Mouse (Mus musculus) adrenal gland, adult (tissue): ENCODE results near the gene Trim38.

Experiments
- DNase-seq, 2 experiments: peaks; one replicate each; pipeline ENCODE4 v3.0.0; 2022 to 2023; ENCODE audit warnings: low spot score in 1 of 2; ENCODE audit not compliant: inconsistent age in 2 of 2

Gene Trim38

DNA sequence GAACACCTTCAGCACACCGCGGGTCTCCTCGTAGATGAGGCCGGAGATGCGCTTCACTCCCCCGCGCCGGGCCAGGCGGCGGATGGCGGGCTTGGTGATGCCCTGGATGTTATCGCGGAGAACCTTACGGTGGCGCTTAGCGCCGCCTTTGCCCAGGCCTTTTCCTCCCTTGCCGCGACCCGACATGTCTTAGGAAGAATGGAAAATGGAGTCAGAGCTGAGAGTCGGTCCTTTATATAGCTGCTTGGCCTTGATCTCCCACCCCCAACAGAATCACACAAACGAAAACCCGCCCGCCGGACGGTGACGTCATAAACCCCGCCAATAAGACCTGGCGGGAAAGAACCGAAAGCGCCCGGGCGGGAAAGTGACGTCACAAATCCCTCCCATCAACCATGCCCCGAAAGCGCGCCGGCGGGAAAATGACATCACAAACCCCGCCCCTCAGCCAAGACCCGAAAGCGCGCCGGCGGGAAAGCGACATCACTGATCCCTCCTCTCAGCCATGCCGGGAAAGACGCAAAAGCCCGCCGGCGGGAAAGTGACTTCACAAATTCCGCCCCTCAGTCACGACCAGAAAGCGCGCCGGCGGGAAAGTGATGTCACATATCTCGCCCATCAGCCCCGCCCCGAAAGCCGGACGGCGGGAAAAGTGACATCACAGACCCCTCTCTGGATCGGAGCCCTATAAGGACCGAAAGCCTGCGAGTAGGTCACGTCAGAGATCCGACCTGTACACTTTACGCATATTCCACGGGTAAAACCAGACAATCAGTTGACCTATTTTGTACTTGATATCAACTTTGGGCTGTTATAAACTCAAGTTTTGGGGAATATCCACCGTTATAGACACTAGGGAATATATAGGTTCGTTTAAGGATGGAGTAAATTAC lies 8.5 kb upstream of the Trim38 start, which contains the start of gene Hist1h4a:
Hist1h4a (minus strand) TSS at position 259 of the 893 bp plus-strand sequence.
- DNase-seq, result peak; percentile 98 to 99

DNA sequence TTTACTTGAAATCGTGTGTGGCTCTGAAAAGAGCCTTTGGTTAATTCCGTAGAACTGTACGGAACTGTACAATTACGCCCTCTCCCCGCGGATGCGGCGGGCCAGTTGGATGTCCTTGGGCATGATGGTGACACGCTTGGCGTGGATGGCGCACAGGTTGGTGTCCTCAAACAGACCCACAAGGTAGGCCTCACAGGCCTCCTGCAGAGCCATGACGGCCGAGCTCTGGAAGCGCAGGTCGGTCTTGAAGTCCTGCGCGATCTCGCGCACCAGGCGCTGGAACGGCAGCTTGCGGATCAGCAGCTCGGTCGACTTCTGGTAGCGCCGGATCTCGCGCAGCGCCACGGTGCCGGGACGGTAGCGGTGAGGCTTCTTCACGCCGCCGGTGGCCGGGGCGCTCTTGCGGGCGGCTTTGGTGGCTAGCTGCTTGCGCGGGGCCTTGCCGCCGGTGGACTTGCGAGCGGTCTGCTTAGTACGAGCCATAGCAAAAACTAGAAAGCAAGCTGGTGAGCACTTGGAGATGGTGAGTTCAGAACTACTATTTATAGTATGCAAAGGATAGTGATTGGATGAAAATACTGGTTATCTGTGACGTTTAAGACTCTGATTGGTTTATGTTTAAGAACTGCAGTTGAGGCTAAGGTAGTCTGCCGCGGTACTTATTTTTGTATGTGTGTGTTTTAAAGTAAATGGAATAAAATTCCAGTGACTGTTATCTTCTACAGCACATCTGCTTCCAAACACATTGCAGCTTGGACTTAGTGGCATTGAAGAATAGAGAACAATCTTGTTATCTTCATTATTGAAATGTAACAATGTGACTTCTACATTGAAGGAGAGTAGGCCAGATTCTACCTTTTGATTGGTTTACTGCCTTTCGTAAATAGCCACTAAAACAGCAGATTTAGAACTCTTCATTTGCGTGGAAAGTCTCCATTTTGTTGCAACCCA lies 7.6 kb upstream of the Trim38 start, which contains the start of gene Hist1h3a:
Hist1h3a (minus strand) TSS at position 516 of the 951 bp plus-strand sequence.
- peak; percentile 73 to 94 for DNase-seq

DNA sequence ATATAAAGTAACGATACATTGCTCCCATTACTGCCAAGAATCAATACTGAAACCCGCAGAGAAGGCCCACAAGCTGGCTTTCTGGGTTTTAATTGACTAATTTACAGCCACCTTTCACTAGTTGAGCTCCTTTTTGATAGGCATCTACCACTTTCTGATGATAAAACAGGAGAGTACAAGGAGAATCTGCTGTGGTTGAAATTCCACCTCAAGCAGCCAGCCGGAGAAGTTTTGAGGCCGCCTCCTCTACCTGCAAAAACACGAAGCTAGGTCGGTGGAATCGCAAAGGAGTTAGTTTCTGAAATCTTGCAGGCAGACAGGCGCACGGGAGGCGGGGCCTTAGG lies 6.5 kb upstream of the Trim38 start:
- no peak for DNase-seq

DNA sequence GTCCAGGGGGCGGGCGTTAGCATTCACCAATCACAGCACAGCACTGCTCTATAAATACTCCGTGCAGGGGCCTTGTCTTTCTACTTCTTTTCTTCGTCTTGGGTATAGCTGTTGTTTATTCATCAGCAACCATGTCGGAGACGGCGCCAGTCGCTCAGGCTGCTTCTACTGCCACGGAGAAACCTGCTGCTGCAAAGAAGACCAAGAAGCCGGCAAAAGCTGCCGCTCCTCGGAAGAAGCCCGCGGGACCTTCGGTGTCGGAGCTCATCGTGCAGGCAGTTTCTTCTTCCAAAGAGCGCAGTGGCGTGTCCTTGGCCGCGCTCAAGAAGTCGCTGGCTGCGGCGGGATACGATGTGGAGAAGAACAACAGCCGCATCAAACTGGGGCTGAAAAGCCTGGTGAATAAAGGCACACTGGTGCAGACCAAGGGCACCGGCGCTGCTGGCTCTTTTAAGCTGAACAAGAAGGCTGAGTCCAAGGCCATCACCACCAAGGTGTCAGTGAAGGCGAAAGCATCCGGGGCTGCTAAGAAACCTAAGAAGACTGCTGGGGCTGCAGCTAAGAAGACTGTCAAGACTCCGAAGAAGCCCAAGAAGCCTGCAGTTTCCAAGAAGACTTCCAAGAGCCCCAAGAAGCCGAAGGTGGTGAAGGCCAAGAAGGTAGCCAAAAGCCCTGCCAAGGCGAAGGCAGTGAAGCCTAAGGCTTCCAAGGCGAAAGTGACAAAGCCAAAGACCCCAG lies 6.0 kb upstream of the Trim38 start, which contains the start of gene Hist1h1a:
Hist1h1a (plus strand) TSS at position 81 of the 738 bp plus-strand sequence.
- peak; percentile 86 to 95 for DNase-seq

DNA sequence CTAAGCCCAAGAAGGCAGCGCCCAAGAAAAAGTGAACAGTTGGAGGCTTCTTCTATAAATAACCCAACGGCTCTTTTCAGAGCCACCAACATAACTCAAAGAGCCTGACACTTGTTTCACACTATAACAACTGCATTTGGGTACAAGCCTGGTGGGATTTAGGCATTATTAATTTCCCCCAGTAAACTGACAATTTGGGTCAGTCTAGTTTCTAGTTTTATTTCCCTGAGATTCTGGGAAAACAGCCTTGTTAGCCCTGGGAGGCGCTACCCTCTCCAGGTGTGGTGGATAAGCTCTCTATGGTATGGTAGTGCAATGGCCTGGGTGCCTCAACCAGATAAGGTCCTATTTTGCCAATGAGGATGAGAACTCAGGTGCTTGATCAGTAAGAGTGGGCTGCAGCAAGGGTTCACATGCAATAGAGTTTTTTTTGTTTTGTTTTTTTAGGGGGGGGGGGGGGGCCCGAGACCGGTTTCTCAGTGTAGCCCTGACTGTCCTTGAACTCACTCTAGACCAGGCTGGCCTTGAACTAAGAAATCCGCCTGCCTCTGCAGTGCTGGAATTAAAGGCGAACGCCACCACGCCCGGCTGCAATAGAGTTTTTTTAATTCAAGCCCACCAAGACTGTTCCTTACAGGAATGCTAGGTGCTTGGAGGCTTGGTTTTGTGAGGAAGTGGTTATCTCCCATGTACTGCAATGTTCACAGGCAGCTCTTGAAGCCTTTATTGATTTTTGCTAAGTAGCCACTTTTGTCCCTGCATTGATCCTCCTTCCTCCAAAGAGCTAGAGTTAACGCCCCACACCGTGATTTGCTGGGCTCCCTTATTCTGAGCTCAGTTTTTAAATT lies 5.2 kb upstream of the Trim38 start:
- no peak for DNase-seq

DNA sequence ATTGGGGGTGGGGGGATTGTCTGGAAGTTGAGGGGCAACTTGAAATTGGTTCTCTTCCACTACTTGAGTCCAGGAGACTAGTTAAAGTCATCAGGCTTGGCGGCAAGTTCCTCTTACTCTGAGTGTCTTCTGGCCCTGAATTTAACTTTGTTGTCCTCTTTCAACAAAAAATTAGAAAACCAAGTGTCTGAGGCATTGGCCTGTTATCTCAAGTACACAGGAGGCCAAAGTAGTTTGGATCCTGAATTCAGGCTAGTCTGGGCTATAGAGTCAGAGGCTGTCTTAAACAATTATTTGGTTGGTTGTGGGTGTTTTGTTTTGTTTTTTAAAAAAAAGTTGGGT lies 4.6 kb upstream of the Trim38 start:
- DNase-seq, result no peak

DNA sequence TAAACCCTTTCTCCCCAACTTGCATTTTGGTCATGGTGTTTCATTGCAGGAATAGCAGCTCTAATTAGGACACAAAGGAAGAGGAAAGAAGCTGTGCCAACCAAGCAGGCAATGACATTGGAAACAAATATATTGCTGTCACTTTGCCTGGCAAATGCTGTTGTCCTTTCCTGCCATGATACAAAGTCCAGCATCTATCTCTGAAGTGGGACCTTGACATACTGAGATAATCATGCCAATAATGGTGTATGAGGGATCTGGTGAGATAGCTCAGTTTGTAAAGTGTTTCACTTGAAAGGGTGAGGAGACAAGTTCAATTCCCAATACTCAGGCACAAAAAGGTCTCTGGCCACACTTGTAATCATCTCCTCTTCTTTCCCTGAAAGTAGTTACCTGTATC lies 2.9 kb upstream of the Trim38 start:
- peak in 1 of 2 experiments; percentile 80 for DNase-seq

DNA sequence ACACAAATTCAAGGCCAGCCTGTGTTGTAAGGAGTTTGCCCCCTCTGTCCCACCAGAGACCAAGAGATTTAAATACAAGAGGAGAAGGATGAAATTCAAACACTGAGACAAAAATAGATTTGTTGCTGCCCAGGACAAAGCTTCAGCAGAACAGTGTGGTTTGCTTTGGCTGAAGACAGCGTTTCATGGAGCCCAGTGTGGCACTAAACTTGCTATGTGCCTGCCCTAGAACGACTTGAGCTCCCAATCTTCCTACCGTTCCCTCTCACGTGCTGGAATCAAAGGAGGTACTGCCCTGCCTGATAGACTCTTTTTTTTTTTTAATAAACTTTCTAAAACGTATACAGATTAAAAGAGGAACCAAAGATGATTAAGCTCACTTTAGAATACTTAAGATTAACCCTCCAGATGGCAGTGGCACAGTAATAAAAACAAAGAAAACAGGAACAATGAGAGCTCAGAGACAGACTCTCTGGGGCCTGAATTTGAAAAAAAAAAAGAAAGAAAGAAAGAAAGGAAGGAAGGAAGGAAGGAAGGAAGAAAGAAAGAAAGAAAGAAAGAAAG lies 797 bp upstream of the Trim38 start:
- no peak for DNase-seq

DNA sequence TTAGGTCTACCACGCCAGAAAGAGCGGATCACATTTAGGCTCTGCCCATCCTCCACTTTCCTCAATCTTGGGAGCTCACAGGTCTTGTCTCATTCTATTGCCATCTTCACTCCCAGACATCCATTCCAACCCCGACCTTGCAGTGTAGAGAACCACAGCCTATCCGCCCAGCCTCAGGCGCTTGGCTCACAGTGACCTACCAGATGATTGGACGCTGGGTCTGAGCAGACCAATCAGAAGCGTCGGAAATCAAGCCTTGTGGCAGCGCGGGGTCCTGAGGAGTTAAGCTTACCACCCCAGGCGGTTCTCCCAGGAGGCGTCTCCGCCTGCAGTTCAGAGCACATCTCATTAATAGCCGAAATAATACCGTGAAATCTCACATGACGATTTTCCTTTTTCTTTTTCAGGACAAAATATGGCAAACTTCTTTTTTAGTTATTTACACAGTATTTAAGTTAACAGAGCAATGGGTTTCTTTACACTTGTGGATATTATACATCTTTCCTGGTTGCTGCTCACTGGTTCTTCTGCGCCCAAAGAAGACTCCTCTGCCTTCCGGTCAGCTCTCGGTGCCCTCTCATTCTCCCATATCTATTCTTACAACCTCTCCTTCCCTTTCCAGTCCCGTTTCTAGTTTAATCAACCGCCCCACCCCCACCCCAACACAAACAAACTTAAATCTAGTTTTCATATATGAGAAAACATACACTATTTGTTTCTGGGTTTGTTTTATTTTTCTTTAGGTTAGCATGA lies 3.0 kb downstream of the Trim38 start:
- peak in 1 of 2 experiments; percentile 53 for DNase-seq

DNA sequence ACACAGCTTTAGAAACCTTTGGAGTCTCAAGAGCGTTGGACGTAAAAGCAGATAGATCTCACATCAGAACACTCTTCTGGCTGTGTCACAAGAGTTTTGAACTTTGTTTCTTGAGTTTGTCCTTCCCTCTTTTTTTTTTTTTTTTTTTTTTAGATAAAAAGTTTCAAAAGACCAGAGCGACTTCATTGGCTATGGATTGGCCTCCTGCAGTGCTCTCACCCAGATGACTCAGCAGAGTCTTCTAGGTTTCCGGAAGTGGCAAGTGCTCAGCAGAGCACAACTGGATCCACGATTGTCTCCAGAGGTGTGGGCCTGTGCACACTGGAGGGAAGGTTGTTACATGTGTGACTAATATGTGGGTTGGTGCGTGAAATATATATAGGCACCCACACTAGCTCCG lies 8.6 kb downstream of the Trim38 start:
- no peak for DNase-seq

DNA sequence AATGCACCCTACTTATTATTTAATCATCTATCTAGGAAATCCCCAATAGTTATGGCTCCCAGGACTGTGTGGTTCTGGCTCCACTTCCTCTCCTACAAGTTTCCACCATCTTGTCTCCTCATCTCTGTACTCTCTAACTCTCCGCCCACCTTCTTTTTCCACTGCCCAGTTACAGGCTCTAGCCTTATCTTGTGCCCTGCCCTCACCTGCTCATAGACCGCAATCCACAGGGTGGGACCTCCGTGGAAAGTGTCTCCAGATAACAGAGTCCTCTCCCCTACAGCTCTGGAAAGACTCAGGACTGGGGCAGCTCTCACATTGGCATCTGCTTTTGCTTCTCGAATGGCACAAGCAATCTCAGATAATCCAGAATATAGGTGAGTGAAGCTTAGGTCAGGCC lies 9.3 kb downstream of the Trim38 start:
- no peak for DNase-seq

DNA sequence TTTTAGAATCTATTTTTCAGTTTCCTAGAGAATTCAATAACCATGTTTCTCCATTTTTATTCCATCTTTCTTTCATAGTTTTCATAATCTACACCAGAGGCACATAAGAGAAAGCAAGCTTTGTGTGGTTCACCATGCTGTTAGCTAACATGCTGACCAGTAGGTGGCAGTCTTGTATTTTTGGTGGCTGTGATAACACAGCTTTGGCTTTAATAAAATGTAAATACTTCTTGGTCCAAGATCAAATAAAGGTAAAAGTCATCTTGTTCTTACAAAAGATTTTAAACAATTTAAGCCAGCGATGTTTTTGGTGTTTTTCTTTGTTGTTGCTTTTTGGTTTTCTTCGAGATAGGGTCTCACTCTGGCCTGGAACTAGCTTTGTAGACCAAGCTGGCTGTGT lies 22.8 kb downstream of the Trim38 start:
- peak; percentile 31 to 78 for DNase-seq

DNA sequence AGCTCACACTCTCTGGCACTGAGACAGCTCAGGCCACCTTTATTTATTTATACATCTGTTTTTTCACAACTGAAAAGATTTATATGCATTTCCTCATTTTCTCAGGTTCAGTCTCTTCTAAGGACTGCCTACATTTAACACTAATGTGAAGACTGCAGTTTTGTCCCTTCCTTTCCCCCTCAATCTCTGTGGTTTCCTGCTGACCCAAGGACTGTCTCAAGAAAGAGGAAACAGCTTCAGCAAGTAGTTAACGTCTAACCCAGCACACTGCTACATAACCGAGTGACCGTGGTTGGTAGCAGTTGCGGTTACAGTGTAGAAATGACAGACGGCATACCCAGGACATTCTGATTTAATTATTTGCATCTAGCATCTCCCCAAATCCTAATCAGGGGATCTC lies 29.7 kb downstream of the Trim38 start:
- DNase-seq, result no peak

DNA sequence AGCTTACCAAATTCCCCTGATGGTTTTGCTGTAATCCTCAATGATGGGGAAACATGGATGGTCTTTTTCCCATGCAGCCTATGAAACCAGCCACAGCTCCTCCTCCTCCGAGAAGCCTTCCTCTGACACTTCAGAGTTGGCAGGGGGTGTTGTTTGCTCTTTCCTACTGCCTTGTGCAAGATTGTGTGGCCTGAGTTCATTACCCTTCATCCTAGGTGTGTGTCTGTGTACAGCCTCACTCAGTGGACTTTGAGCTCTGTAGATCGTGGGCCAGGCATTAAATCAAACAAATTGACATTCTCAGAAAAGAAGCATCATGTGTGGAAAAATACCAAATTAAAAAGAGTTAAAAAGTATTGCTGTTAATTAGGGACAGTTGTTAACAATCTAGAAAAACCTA lies 34.8 kb downstream of the Trim38 start:
- no peak for DNase-seq

DNA sequence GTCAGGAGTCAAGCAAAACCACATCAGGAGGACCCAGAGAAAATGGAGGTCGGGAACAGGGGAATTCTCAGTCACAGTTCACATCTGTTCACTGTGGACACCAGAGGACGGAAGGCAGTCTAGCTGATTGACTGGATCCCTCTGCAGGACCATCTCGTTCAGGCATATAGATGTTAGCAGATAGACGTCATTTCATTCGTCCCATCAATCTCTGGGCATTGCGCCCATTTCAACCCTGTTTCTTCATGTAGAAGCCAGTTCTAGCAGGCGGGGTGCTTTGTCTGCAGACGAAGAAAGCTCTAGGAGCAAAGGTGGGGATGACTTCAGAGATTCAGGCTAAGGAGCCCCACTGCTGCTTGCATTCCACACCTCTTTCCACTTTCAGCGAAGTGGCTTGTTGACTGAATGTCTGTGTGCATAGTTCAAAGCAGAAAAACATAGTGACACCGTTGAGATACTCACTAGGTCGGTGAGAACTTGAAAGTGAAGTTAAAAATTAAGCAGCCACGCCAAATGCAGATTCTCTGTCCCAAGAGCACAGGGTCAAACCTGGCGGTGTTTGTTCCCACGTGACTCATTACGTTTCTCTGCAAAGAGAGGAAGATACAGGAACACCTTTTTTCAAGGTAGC lies 36.8 kb downstream of the Trim38 start, which contains the start of gene Slc17a2:
Slc17a2 (plus strand) TSS at position 572 of the 631 bp plus-strand sequence.
- DNase-seq, result no peak

DNA sequence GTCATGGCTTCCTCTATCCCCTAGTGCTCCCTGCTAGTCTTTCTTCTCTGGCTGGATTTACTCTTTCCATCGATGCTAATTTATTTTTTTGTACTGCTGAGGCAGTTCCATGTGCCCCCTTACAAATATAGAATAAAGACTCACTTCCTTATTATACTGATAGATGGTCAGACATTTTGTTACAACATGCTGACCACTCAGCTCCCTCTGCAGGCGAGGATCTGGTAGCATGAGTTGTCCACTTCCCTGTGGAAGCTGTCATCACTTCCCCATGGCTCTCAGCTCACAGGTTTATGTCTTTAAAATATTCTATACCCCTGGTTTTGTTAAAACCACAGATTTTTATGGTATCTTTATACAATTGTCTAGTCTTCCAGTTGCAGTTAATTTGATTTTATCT lies 46.4 kb downstream of the Trim38 start:
- peak in 1 of 2 experiments; percentile 33 for DNase-seq

DNA sequence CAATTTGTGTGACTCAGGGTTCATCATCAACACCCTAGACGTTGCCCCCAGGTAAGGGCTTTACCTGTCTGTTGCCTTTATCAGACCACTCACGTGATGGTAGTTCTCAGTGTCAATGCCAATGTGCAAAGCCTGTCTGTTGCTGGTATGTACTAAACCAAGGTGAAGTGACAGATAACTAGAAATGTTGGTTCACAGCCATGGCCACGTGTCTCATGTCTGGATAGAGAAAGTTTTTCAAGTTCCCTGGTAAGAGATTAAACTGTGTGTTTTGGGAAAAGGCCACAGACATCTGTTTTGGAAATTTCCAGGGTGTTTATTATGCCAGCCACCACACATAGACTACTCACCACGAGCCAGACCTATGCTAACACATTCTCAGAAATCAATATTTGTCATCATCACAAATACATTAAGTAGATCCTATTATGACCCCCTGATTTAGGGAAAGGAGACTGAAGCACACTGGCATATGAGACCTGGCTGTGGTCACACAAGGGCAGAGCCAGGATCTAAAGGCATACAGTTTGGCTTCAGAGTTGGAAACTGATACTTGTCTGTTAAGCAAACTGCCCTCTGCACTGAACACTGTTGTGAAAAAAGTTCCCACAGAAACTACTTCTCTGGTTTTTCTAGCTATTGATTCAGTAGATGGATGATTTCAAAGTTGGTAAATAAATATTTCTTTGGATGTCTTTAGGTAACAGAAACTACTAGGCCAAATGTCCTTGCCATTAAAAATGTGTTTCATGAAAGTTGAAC lies 50.6 kb downstream of the Trim38 start:
- DNase-seq, result no peak

DNA sequence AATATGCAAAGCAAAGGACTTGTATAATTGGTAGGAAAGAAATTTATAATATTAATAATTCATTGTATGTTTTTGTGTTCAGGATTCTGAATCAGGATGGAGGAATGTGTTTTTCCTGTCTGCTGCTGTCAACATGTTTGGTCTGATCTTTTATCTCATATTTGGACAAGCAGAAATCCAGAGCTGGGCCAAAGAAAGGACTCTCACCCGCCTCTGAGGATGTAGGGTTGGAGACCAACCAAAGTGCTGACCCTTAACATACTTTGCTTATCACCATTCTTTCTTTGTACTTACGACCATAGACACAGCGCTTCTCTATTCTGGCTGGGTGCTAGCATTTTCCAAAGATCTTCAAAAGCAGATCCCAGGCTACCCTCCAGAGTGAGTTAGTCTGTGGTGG lies 52.5 kb downstream of the Trim38 start:
- DNase-seq, result no peak
